Mouse (Mus musculus) gastrocnemius, adult 8-10 months (tissue): Measurements from ENCODE around the gene Hnrnph1. TPM values are rescaled to one million over a fixed set of nuclear protein-coding genes. Genes with fewer than 3 reads are reported as not detected.

Experiments
- DNase-seq, 2 experiments: peaks; one replicate each; pipeline ENCODE4 v3.0.0; 2022; ENCODE audit warnings: low spot score in 2 of 2
- microRNA-seq: library from miRNA; unstranded; fragments of <30 nt; microRNA quantifications from one replicate; pipeline ENCODE4 v1.2.0, GENCODE M21; 2022
- total RNA-seq, 4 experiments: library from RNA; stranded (reverse); gene quantifications; 2 replicates each; pipeline ENCODE4 v1.2.4; 2022

Gene Hnrnph1
- total RNA-seq, 4 experiments from 2014 or later, result 63.8 to 91.3 (median 74.6) TPM

GRCm38 (mm10) chr11:50403367-50404014, 26.7 kb downstream of the Hnrnph1 start:
- peak in 1 of 2 experiments; percentile 23 for DNase-seq

GRCm38 (mm10) chr11:50407235-50407634, 30.4 kb downstream of the Hnrnph1 start:
- DNase-seq, result no peak

GRCm38 (mm10) chr11:50415563-50416241, 38.9 kb downstream of the Hnrnph1 start:
- no peak for DNase-seq

- no peak for DNase-seq
Observed at GRCm38 (mm10) chr11:50417856-50418255, 41.1 kb downstream of the Hnrnph1 start.

- DNase-seq, result no peak
Observed at GRCm38 (mm10) chr11:50421461-50421860, 44.7 kb downstream of the Hnrnph1 start.

- DNase-seq, result no peak
Observed at GRCm38 (mm10) chr11:50421934-50422780, 45.4 kb downstream of the Hnrnph1 start.

GRCm38 (mm10) chr11:50426056-50426455, 49.3 kb downstream of the Hnrnph1 start:
- DNase-seq, result no peak

- peak; percentile 75 to 77 for DNase-seq
Observed at GRCm38 (mm10) chr11:50430277-50431133, 53.7 kb downstream of the Hnrnph1 start, which contains the start of gene Rufy1. TSS of gene Rufy1 (minus strand) at chr11:50431125.

GRCm38 (mm10) chr11:50431134-50432068, 54.6 kb downstream of the Hnrnph1 start:
- no peak for DNase-seq

- no peak for DNase-seq
Observed at GRCm38 (mm10) chr11:50432069-50432440, 55.3 kb downstream of the Hnrnph1 start.

- no peak for DNase-seq
Observed at GRCm38 (mm10) chr11:50432896-50433295, 56.1 kb downstream of the Hnrnph1 start.

Small RNAs within 50 kb of the gene (microRNA-seq; reads per million reads assigned to microRNA genes)
- gene Mir804, result not detected

Other genes with a start within 250 kb of the Hnrnph1 start
- gene Tbc1d9b, start 245.6 kb upstream of the Hnrnph1 start, total RNA-seq, result 10 to 100 TPM; 22.3 to 28.2 (median 23.1) TPM
- 1 to 10 TPM; 2.4 to 2.9 (median 2.6) TPM for gene Mrnip, start 202.5 kb upstream of the Hnrnph1 start, total RNA-seq
- gene Sqstm1, start 166.2 kb upstream of the Hnrnph1 start, total RNA-seq, result 100 to 1,000 TPM; 494 to 615 (median 543) TPM
- gene Mgat4b, start 166.1 kb upstream of the Hnrnph1 start, total RNA-seq, result 10 to 100 TPM; 40.4 to 49.2 (median 44.9) TPM
- 1 to 10 TPM; 1.2 to 3.1 (median 2.4) TPM for gene Ltc4s, start 138.4 kb upstream of the Hnrnph1 start, total RNA-seq
- gene Maml1, start 84.7 kb upstream of the Hnrnph1 start, total RNA-seq, result 1 to 10 TPM; 4.7 to 5.9 (median 5.4) TPM
- gene Canx, start 51.3 kb upstream of the Hnrnph1 start, total RNA-seq, result 100 to 1,000 TPM; 104 to 122 (median 111) TPM
- gene Cby3, start 22.5 kb upstream of the Hnrnph1 start, total RNA-seq, result not detected
- 10 to 100 TPM; 21.2 to 24.9 (median 22.0) TPM for gene Rufy1, start 54.1 kb downstream of the Hnrnph1 start, total RNA-seq
- gene Adamts2, start 225.1 kb downstream of the Hnrnph1 start, total RNA-seq, result 1 to 10 TPM; 3.5 to 4.9 (median 4.7) TPM